Mouse (Mus musculus): Measurements from ENCODE around the gene Olfr354.

DNA sequence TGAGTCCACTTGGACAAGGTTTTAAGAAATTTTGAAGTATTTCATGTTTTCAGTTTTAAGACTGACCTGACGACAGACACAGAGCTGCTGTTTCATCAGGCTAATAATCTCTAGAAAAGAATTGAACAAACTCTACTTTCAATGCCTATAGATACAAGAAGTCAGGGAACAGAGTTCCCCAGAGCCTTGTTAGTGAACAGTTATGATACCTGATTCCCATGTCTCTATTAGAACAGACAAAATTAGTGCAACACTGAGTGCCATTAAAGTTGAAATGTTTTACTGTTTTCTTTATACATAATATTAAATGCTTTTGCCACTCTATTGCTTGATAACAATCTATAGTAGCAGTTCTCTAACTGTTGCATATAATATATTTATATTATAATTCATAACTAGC lies 42.9 kb upstream of the Olfr354 start, which contains the start of gene Olfr351:
- no peak for TF ChIP-seq CTCF (IDR thresholded peaks at IDR 0.05; ENCODE audit: control insufficient read depth, insufficient read depth, insufficient read length)
- TF ChIP-seq MYOG (IDR thresholded peaks at IDR 0.05; ENCODE audit: control insufficient read depth, extremely low read depth, insufficient read length): no peak
- TF ChIP-seq CEBPB (IDR thresholded peaks at IDR 0.05; ENCODE audit: low read depth): no peak
- no peak for TF ChIP-seq MAX (IDR thresholded peaks at IDR 0.05)

All from C2C12 (cell line).